Mouse (Mus musculus) liver, postnatal 0 days (tissue): ENCODE results near the gene Asah2.

Source experiments
- CTCF ChIP-seq: sonication (generic); IDR thresholded peaks from 2 replicates; pipeline ENCODE4 v1.5.1; 2016; ENCODE audit warnings: antibody characterized with exemption, low read depth
- EP300 ChIP-seq: IDR thresholded peaks from 2 replicates; pipeline ENCODE4 v1.6.1; 2016; ENCODE audit warnings: antibody characterized with exemption, low read depth, mild to moderate bottlenecking

GRCm38 (mm10) chr19:32092358-32092757 lies 15.7 kb downstream of the Asah2 start:
- TF ChIP-seq CTCF (no peak), EP300 (no peak)
